Mouse (Mus musculus) olfactory bulb, adult 2 months (tissue): ENCODE measurements around the gene Uggt1. TPM values are rescaled to one million over a fixed set of nuclear protein-coding genes. Genes with fewer than 3 reads are reported as not detected.

Experiments used
- H3K27ac ChIP-seq: fragments of 200-500 bp; 2 replicates; pipeline ENCODE4 v1.5.1; 2012; ENCODE audit warnings: low read depth, low read length; ENCODE audit not compliant: insufficient read depth
- H3K4me1 ChIP-seq: fragments of 200-500 bp; 2 replicates; pipeline ENCODE4 v1.6.1; 2012; ENCODE audit warnings: low read length; ENCODE audit not compliant: control insufficient read depth, insufficient read depth
- H3K4me3 ChIP-seq: fragments of 200-500 bp; 2 replicates; pipeline ENCODE4 v1.5.1; 2012; ENCODE audit warnings: mild to moderate bottlenecking, low read depth, low read length, moderate library complexity; ENCODE audit not compliant: insufficient read depth
- CTCF ChIP-seq: fragments of 200-500 bp; IDR thresholded peaks from 2 replicates; pipeline ENCODE4 v1.5.1; 2012; ENCODE audit warnings: low read depth, mild to moderate bottlenecking, low read length, moderate library complexity; ENCODE audit not compliant: insufficient read depth
- POLR2A ChIP-seq: fragments of 200-500 bp; IDR thresholded peaks from 2 replicates; pipeline ENCODE4 v1.6.1; 2012; ENCODE audit warnings: mild to moderate bottlenecking, low read depth, low read length, moderate library complexity; ENCODE audit not compliant: insufficient read depth
- WGBS: fragments of 180-500 bp; shearing (Covaris S2); methylation state at CpG from one replicate; pipeline ENCODE4 v1.1.7; 2018; 5-methylcytosine and 5-hydroxymethylcytosine counted together
- polyA plus RNA-seq: library from polyadenylated mRNA; stranded (reverse); fragments of >200 nt; gene quantifications from 2 replicates; pipeline ENCODE4 v1.2.4, GENCODE M21; 2012; ENCODE audit warnings: low replicate concordance; ENCODE audit not compliant: missing spikeins, insufficient read depth, insufficient read length

The Uggt1 gene
- polyA plus RNA-seq, 1 experiment: not detected

DNA sequence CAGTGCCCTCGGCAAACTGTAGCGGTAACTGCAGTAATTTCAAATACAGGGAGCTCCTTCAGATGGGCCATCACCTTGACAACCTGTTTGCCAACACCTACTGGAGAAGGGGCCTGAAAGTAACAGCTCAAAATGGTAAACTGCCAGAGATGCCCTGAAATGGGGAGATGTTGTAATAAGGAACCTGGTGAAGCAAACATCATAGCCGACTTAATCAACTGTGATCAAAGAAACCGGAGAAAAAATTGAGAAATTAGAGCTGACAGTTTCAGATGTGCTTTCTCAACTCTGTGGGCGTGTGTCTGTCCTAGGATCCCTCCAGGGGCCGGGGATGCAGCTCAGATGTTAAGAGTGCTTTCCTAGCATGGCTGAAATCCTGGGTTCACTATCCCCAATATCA, 11.3 kb downstream of the Uggt1 start:
- TF ChIP-seq CTCF (no peak), POLR2A (no peak)
- no peak overlapping the region for H3K4me3 ChIP-seq
- no peak overlapping the region for H3K27ac ChIP-seq
- WGBS: 91% methylated on average over 6 of the region's 6 CpGs
- H3K4me1 ChIP-seq: peaks cover 7% of the 10 kb centered on the region; the same call in 1 of the 2 replicates

GRCm38 (mm10) chr1:36230919-36231705, 13.4 kb downstream of the Uggt1 start:
- Histone ChIP-seq H3K4me3 (no peak overlapping the region), H3K4me1 (peaks cover 7% of the 10 kb centered on the region; the same call in 1 of the 2 replicates), H3K27ac (no peak overlapping the region)
- TF ChIP-seq CTCF (no peak), POLR2A (no peak)
- WGBS: 83% methylated on average over 7 of the region's 7 CpGs

DNA sequence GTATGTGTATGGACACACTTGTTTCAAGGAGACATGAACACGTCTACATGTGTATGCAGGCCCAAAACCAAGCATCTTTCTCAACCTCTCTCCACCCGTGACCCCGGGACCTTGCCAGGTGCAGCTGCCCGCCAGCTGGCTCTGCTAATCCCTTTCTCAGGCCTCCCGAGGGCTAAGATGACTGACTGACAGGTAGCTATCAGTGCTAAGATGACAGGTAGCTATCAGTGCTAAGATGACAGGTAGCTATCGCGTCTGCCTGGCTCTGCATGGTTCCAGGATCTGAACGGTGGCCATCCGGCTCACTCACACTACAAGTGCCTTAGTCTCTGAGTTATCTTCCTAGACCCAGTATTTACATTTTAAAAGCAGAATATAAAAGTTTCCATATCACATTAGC, 16.1 kb downstream of the Uggt1 start:
- H3K4me1 ChIP-seq: no peaks in the 10 kb centered on the region
- WGBS: 83% methylated on average over 9 of the region's 9 CpGs

DNA sequence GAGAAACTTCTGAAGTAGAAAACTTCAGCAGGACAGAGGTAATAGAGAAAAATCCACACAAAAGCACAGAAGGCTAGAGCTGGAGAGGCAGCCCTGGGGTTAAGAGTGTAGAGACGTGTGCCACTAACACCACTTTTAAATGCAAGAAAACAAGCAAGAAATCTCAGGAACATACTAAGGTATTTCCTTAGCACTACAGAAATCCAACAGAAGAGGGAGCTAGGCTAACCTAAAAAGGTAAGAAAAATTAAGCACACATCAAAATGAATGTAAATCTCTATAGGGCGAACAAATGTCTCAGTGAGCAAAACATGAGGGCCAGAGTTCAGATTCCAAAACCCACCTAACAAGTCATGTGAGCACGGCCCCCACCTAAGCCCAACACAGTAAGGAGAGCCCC, 19.9 kb downstream of the Uggt1 start:
- TF ChIP-seq POLR2A (no peak), CTCF (no peak)

More for the DNA sequence above, 16.1 kb downstream of the Uggt1 start:
- H3K27ac ChIP-seq: no peak overlapping the region
- TF ChIP-seq CTCF (no peak), POLR2A (no peak)
- no peak overlapping the region for H3K4me3 ChIP-seq

GRCm38 (mm10) chr1:36214324-36214723, 30.2 kb downstream of the Uggt1 start:
- no peak overlapping the region for H3K4me3 ChIP-seq
- H3K4me1 ChIP-seq: no peaks in the 10 kb centered on the region
- TF ChIP-seq POLR2A (no peak), CTCF (no peak)
- WGBS: 80% methylated on average over 4 of the region's 4 CpGs
- no peak overlapping the region for H3K27ac ChIP-seq

More for the DNA sequence above, 19.9 kb downstream of the Uggt1 start:
- Histone ChIP-seq H3K4me3 (no peak overlapping the region), H3K27ac (no peak overlapping the region), H3K4me1 (no peaks in the 10 kb centered on the region)
- WGBS: 80% methylated on average over 3 of the region's 3 CpGs

DNA sequence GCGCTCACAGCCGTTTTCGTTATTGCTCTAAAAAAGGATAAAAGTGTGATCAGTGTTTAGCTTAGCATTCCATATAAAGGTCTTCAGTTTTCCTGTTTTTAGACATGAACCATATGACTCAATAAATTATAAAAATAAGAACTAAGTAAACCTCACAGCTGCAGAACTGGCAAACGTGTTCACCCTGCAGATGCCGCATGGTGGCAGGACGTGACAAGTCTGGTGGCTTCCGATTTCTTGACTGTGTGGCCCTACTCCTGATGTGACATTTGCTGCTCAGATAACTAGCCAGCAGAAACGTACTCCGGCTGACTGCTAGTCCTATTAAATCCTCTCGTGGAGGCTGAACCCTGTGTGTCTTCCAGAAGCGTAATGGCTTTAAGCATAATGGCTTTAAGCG, 42.8 kb downstream of the Uggt1 start:
- Histone ChIP-seq H3K4me3 (no peak overlapping the region), H3K4me1 (no peaks in the 10 kb centered on the region), H3K27ac (no peak overlapping the region)
- TF ChIP-seq CTCF: no peak
- TF ChIP-seq POLR2A: no peak
- WGBS: 86% methylated on average over 12 of the region's 12 CpGs

GRCm38 (mm10) chr1:36194482-36194881, 50.0 kb downstream of the Uggt1 start:
- Histone ChIP-seq H3K4me3 (no peak overlapping the region), H3K27ac (no peak overlapping the region; the same call in 1 of the 2 replicates), H3K4me1 (peaks cover 4% of the 10 kb centered on the region)
- no peak for TF ChIP-seq CTCF
- 48% methylated on average over 3 of the region's 3 CpGs for WGBS

GRCm38 (mm10) chr1:36191966-36192365, 52.6 kb downstream of the Uggt1 start:
- no peak overlapping the region for H3K27ac ChIP-seq
- TF ChIP-seq POLR2A (no peak), CTCF (no peak)
- WGBS: 70% methylated on average over 11 of the region's 11 CpGs

DNA sequence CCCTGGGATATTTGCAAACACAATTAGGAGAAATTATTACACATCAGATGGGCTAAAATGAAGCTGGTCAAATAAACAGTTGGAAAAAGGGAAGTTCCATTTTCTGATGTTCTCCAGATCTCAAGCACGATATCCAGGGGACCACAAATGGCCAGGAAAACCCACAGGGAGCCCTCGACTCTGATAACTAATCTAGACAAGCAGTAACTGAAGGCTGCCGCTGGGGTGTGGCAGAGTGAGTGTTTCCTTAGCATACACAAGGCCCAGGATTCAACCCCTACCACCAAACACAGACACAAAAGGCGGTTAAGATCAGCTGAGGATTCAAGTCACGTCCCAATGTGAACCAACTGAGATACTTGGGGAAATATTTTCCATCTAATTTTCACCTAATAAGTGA, 64.5 kb downstream of the Uggt1 start:
- no peak overlapping the region for H3K27ac ChIP-seq
- no peak for TF ChIP-seq CTCF
- TF ChIP-seq POLR2A: no peak
- 79% methylated on average over 5 of the region's 5 CpGs for whole genome bisulfite sequencing
- H3K4me3 ChIP-seq: no peak overlapping the region
- H3K4me1 ChIP-seq: no peaks in the 10 kb centered on the region

More at GRCm38 (mm10) chr1:36191966-36192365, 52.6 kb downstream of the Uggt1 start:
- H3K4me3 ChIP-seq: no peak overlapping the region
- peaks cover 4% of the 10 kb centered on the region for H3K4me1 ChIP-seq
